Mouse (Mus musculus) kidney, embryonic 16.5 days (tissue): ENCODE results near the gene Lrch1. TPM values are rescaled to one million over a fixed set of nuclear protein-coding genes. Genes with fewer than 3 reads are reported as not detected.
A peak's percentile ranks its signal among the peaks of the same experiment; 100 is the strongest.

Experiments
- ATAC-seq: fragments of 200-750 bp; cut with Nextera tagmentation; 2 replicates; pipeline ENCODE4 v1.8.0; 2017; ENCODE audit warnings: moderate TSS enrichment; ENCODE audit not compliant: low FRiP score, low TSS enrichment
- H3K27ac ChIP-seq: fragments of 300-500 bp; sonication (generic); 2 replicates; pipeline ENCODE4 v1.5.1; 2014; ENCODE audit warnings: low read length
- H3K27me3 ChIP-seq: fragments of 300-500 bp; sonication (generic); 2 replicates; pipeline ENCODE4 v1.6.1; 2014; ENCODE audit warnings: low read length, control low read depth, mixed read lengths; ENCODE audit not compliant: insufficient read depth
- H3K36me3 ChIP-seq: fragments of 300-500 bp; sonication (generic); 2 replicates; pipeline ENCODE4 v1.6.1; 2014; ENCODE audit warnings: low read length, control low read depth, mixed read lengths; ENCODE audit not compliant: insufficient read depth
- H3K4me1 ChIP-seq: fragments of 300-500 bp; sonication (generic); 2 replicates; pipeline ENCODE4 v1.6.1; 2014; ENCODE audit warnings: low read length, control low read depth, mixed read lengths; ENCODE audit not compliant: insufficient read depth
- H3K4me2 ChIP-seq: fragments of 300-500 bp; sonication (generic); replicated peaks from 2 replicates; pipeline ENCODE4 v1.6.1; 2014; ENCODE audit warnings: low read depth, low read length
- H3K4me3 ChIP-seq: fragments of 300-500 bp; sonication (generic); 2 replicates; pipeline ENCODE4 v1.5.1; 2014; ENCODE audit warnings: mild to moderate bottlenecking, low read length
- H3K9ac ChIP-seq: fragments of 300-500 bp; sonication (generic); replicated peaks from 2 replicates; pipeline ENCODE4 v1.6.1; 2014; ENCODE audit warnings: low read length
- H3K9me3 ChIP-seq: fragments of 300-500 bp; sonication (generic); 2 replicates; pipeline ENCODE4 v1.6.1; 2016; ENCODE audit warnings: low read length, control low read depth
- WGBS: fragments of 180-500 bp; shearing (Covaris S2); extraction: QIAGEN DNeasy Blood & Tissue Kit; methylation state at CpG from one replicate; pipeline ENCODE4 v1.1.7; 2014; 5-methylcytosine and 5-hydroxymethylcytosine counted together
- polyA plus RNA-seq: library from polyadenylated mRNA; unstranded; fragments of >200 nt; fragmentation: Nextera tagmentation; extraction: Ambion mirVana; gene quantifications from 2 replicates; pipeline ENCODE4 v1.2.1, GENCODE M21; 2015

The Lrch1 gene
- 18.3 and 24.5 TPM in 2 replicates for polyA plus RNA-seq

DNA sequence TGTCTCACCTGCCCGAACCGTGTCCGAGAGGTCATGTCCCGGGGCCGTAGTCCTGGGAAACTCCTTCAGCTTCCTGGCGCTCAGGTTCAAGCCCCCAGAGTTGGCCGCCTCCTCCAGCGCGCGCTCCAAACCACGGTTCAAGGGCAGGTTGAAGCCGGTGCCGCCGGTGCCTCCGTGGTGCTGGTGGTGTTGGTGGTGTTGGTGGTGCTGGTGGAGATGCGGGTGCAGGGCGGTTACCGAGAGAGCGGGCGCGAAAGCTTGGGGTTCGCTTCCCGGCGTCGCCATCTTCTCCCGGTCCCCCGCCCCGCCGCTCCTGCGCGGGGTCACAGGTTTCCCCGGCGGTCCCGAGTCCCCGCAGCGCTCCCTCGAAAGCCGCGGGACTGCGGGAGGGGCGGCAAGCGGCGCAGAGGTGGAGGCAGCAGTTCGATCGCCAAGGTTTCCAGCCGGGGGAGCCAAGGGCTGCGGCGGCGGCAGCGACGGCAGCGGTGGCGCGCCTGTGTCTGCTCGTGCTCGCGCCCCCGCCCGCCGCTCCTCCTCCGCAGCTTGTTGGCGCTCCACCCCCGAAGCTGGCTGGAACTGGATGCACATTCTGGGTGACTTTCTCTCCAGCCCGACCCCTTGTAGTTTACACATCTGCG is at the start of gene Lrch1:
Gene Lrch1 (minus strand): TSS at position 501 of the 638 bp plus-strand sequence.
- Histone ChIP-seq H3K27ac (peak within 1 kb of the TSS; percentile 95), H3K36me3 (no peaks in the 10 kb centered on the region), H3K9me3 (no peaks in the 10 kb centered on the region), H3K4me2 (peak within 1 kb of the TSS; percentile 62), H3K4me3 (peak within 1 kb of the TSS; percentile 94), H3K4me1 (peaks cover 30% of the 10 kb centered on the region), H3K9ac (peak within 1 kb of the TSS; percentile 93), H3K27me3 (no peaks in the 10 kb centered on the region)
- under 1% methylated on average over 61 of the region's 65 CpGs for WGBS
- peak; percentile 83 for ATAC-seq

GRCm38 (mm10) chr14:74997041-74997440 is 49.4 kb upstream of the Lrch1 start:
- no peak for ATAC-seq
- H3K4me2 ChIP-seq, result no peak overlapping the region
- no peaks in the 10 kb centered on the region for H3K36me3 ChIP-seq
- 88% methylated on average over 2 of the region's 2 CpGs for WGBS
- H3K4me1 ChIP-seq, result no peaks in the 10 kb centered on the region
- H3K27ac ChIP-seq, result no peak overlapping the region
- no peak overlapping the region for H3K9ac ChIP-seq
- H3K9me3 ChIP-seq, result no peaks in the 10 kb centered on the region
- H3K4me3 ChIP-seq, result no peak overlapping the region
- H3K27me3 ChIP-seq, result no peaks in the 10 kb centered on the region

DNA sequence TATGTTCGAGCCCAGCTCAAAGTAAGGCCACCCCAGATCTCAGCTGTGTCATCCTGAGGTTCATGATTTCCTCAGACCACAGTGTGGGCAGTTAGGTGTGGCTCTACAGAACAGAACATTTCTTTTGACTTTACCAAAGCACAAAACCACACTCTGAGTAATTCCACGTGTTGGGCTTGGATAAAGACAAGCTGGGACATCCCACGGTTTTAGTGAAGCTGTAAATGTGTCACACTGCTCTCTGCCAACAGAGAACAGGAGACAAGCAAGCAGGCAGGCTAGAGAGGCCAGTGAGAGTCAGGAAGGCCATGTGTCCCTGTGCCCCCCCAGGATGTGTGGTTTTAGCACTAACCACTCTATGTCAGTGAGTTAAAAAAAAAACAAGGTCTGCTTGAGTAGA is 48.9 kb upstream of the Lrch1 start:
- H3K4me3 ChIP-seq, result no peak overlapping the region
- no peak overlapping the region for H3K27ac ChIP-seq
- ATAC-seq, result no peak
- no peaks in the 10 kb centered on the region for H3K27me3 ChIP-seq
- no peaks in the 10 kb centered on the region for H3K36me3 ChIP-seq
- 42% methylated on average over 3 of the region's 3 CpGs for WGBS
- H3K4me2 ChIP-seq, result no peak overlapping the region
- H3K9me3 ChIP-seq, result no peaks in the 10 kb centered on the region
- H3K9ac ChIP-seq, result no peak overlapping the region
- H3K4me1 ChIP-seq, result no peaks in the 10 kb centered on the region

DNA sequence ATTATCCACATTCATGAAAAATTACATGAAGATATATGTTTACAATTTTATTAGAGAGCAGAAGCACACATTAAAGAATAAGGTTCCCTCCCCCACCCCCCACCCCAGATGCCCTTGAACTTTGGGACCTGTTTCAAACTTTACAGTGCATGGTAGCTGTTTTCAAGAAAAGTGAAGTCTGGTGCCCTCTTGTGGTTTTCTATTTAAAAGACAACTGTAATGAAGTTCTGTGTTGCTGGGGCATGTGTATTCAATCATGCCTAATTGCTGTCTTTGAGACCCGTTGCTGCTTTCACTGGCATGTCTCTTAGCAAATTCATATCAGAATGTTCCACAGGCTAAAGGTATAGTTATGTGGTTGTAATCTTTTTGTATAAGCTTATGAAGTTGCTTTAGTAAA is 42.8 kb upstream of the Lrch1 start:
- Histone ChIP-seq H3K4me2 (no peak overlapping the region), H3K9me3 (no peaks in the 10 kb centered on the region), H3K4me1 (no peaks in the 10 kb centered on the region), H3K36me3 (no peaks in the 10 kb centered on the region), H3K27ac (no peak overlapping the region), H3K27me3 (no peaks in the 10 kb centered on the region), H3K4me3 (no peak overlapping the region), H3K9ac (no peak overlapping the region)
- 0% methylated on average over 1 of the region's 1 CpGs for WGBS
- ATAC-seq, result peak; percentile 15; the same call in 1 of the 2 replicates

DNA sequence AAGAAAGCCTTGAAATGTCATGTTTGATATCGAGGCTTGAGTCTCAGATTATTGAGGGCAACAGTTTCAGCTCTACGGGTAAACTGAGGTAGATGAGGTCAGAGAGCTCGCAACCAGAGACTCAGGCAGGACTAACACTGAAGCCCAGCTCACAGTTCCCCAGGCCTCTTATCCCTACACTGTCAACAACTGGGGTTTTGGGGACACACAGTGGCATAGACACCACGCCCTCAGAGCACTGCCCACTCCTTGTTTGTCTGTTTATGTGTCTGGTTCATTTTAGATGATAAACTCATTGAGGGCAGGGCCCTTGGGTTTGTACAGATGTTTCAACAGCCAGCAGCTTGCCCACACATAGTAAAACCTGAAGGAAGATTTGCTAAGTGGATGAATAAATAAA is 42.2 kb upstream of the Lrch1 start:
- no peak for ATAC-seq
- no peak overlapping the region for H3K4me2 ChIP-seq
- H3K27ac ChIP-seq, result no peak overlapping the region
- no peaks in the 10 kb centered on the region for H3K4me1 ChIP-seq
- no peak overlapping the region for H3K9ac ChIP-seq
- WGBS, result 90% methylated on average over 4 of the region's 4 CpGs
- no peak overlapping the region for H3K4me3 ChIP-seq
- H3K27me3 ChIP-seq, result no peaks in the 10 kb centered on the region
- H3K9me3 ChIP-seq, result no peaks in the 10 kb centered on the region
- H3K36me3 ChIP-seq, result no peaks in the 10 kb centered on the region

DNA sequence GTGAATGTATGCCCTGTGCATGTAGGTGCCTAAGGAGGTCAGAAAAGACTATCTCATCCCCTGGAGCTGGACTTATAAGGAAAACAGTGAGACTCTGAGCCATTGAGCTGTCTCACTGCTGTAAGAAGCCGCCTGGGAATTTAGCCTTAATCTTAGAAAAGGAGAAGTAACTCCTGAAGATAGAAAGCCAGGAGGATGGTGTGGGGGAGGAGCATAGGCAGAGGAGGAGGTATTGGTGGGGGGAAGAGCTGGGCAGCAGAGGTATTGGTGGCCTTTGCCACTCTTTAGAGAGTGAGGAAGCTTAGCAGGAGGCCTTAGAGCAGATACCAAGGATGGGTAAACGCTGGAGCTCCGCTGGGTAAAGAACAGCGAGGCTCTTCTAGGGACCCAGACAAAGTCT is 41.6 kb upstream of the Lrch1 start:
- no peak overlapping the region for H3K27ac ChIP-seq
- no peak overlapping the region for H3K4me3 ChIP-seq
- H3K4me1 ChIP-seq, result no peaks in the 10 kb centered on the region
- no peak overlapping the region for H3K9ac ChIP-seq
- no peak overlapping the region for H3K4me2 ChIP-seq
- no peaks in the 10 kb centered on the region for H3K9me3 ChIP-seq
- 71% methylated on average over 4 of the region's 4 CpGs for WGBS
- H3K36me3 ChIP-seq, result no peaks in the 10 kb centered on the region
- ATAC-seq, result no peak
- H3K27me3 ChIP-seq, result no peaks in the 10 kb centered on the region

GRCm38 (mm10) chr14:74986527-74986926 is 38.9 kb upstream of the Lrch1 start:
- ATAC-seq, result no peak
- H3K36me3 ChIP-seq, result no peaks in the 10 kb centered on the region
- H3K9ac ChIP-seq, result no peak overlapping the region
- no peaks in the 10 kb centered on the region for H3K4me1 ChIP-seq
- no peaks in the 10 kb centered on the region for H3K9me3 ChIP-seq
- no peak overlapping the region for H3K27ac ChIP-seq
- H3K4me2 ChIP-seq, result no peak overlapping the region
- no peak overlapping the region for H3K4me3 ChIP-seq
- no peaks in the 10 kb centered on the region for H3K27me3 ChIP-seq
- WGBS, result 75% methylated on average over 3 of the region's 3 CpGs

- Histone ChIP-seq H3K4me2 (no peak overlapping the region), H3K27me3 (no peaks in the 10 kb centered on the region), H3K9ac (no peak overlapping the region), H3K9me3 (no peaks in the 10 kb centered on the region), H3K36me3 (no peaks in the 10 kb centered on the region), H3K4me1 (no peaks in the 10 kb centered on the region), H3K4me3 (no peak overlapping the region), H3K27ac (no peak overlapping the region)
- no peak for ATAC-seq
- 56% methylated on average over 4 of the region's 4 CpGs for WGBS
Observed at GRCm38 (mm10) chr14:74985658-74986057, 38.0 kb upstream of the Lrch1 start.

GRCm38 (mm10) chr14:74984817-74985391 is 37.2 kb upstream of the Lrch1 start:
- Histone ChIP-seq H3K9ac (no peak overlapping the region), H3K9me3 (no peaks in the 10 kb centered on the region), H3K27ac (no peak overlapping the region), H3K4me1 (no peaks in the 10 kb centered on the region), H3K36me3 (no peaks in the 10 kb centered on the region), H3K27me3 (no peaks in the 10 kb centered on the region), H3K4me3 (no peak overlapping the region), H3K4me2 (no peak overlapping the region)
- no peak for ATAC-seq
- WGBS, result 88% methylated on average over 7 of the region's 7 CpGs

DNA sequence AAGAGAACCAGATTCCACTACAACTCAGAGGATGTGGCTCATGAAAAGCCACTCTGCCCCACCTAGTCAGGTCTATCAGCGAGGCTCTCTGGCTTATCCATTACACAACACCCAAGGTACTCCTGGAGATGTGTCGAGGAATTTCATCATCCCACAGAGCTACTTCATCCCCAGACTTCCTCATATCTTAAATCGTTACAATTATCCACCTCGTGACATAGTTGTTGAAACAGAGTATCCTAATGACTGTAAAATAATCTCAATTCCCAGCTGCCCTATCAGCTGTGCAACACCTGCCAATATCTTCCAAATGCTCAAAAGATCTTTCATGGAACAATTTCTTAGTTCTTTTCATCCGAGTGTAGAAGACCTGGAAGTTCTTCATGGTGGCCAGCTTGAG is 35.4 kb upstream of the Lrch1 start:
- Histone ChIP-seq H3K4me1 (no peaks in the 10 kb centered on the region), H3K27me3 (no peaks in the 10 kb centered on the region), H3K27ac (no peak overlapping the region), H3K4me3 (no peak overlapping the region), H3K36me3 (no peaks in the 10 kb centered on the region), H3K9ac (no peak overlapping the region), H3K9me3 (no peaks in the 10 kb centered on the region), H3K4me2 (no peak overlapping the region)
- WGBS, result 83% methylated on average over 5 of the region's 5 CpGs
- ATAC-seq, result no peak
